Mouse (Mus musculus) neural tube, embryonic 14.5 days (tissue): ENCODE measurements around the gene Krtap13-1. TPM values are rescaled to one million over a fixed set of nuclear protein-coding genes. Genes with fewer than 3 reads are reported as not detected.
A peak's percentile ranks its signal among the peaks of the same experiment; 100 is the strongest.

Experiments used
- ATAC-seq: fragments of 200-750 bp; cut with Nextera tagmentation; 2 replicates; pipeline ENCODE4 v1.8.0; 2017; ENCODE audit warnings: low read depth, mild to moderate bottlenecking, moderate TSS enrichment, moderate library complexity
- H3K27ac ChIP-seq: fragments of 300-500 bp; sonication (generic); 2 replicates; pipeline ENCODE4 v1.5.1; 2014; ENCODE audit warnings: low read depth, mild to moderate bottlenecking, control low read depth, low read length, moderate library complexity, mixed read lengths
- H3K27me3 ChIP-seq: fragments of 300-500 bp; sonication (generic); 2 replicates; pipeline ENCODE4 v1.6.1; 2014; ENCODE audit warnings: low read length; ENCODE audit not compliant: control insufficient read depth, insufficient read depth
- H3K36me3 ChIP-seq: fragments of 300-500 bp; sonication (generic); 2 replicates; pipeline ENCODE4 v1.6.1; 2014; ENCODE audit warnings: low read length, mixed read lengths; ENCODE audit not compliant: control insufficient read depth, insufficient read depth
- H3K4me1 ChIP-seq: fragments of 300-500 bp; sonication (generic); 2 replicates; pipeline ENCODE4 v1.6.1; 2014; ENCODE audit warnings: low read length; ENCODE audit not compliant: control insufficient read depth, insufficient read depth
- H3K4me2 ChIP-seq: fragments of 300-500 bp; sonication (generic); 2 replicates; pipeline ENCODE4 v1.6.1; 2014; ENCODE audit warnings: mild to moderate bottlenecking, low read depth, low read length, control low read depth
- H3K4me3 ChIP-seq: fragments of 300-500 bp; sonication (generic); 2 replicates; pipeline ENCODE4 v1.5.1; 2014; ENCODE audit warnings: low read depth, low read length, control low read depth, mixed read lengths
- H3K9ac ChIP-seq: fragments of 300-500 bp; sonication (generic); replicated peaks from 2 replicates; pipeline ENCODE4 v1.6.1; 2014; ENCODE audit warnings: low read depth, mild to moderate bottlenecking, control low read depth, low read length, mixed read lengths
- H3K9me3 ChIP-seq: fragments of 300-500 bp; sonication (generic); 2 replicates; pipeline ENCODE4 v1.6.1; 2016; ENCODE audit warnings: low read length; ENCODE audit not compliant: control insufficient read depth
- WGBS: fragments of 180-500 bp; shearing (Covaris S2); extraction: QIAGEN DNeasy Blood & Tissue Kit; methylation state at CpG from one replicate; pipeline ENCODE4 v1.1.7; 2014; 5-methylcytosine and 5-hydroxymethylcytosine counted together
- polyA plus RNA-seq: library from polyadenylated mRNA; unstranded; fragments of >200 nt; fragmentation: Nextera tagmentation; extraction: Ambion mirVana; gene quantifications from 2 replicates; pipeline ENCODE4 v1.2.1, GENCODE M21; 2014

Gene Krtap13-1
- not detected in 2 replicates for polyA plus RNA-seq

- Histone ChIP-seq H3K9me3 (no peaks in the 10 kb centered on the region), H3K36me3 (no peaks in the 10 kb centered on the region), H3K27me3 (no peaks in the 10 kb centered on the region), H3K4me3 (no peak within 1 kb of the TSS), H3K27ac (no peak within 1 kb of the TSS), H3K9ac (no peak within 1 kb of the TSS), H3K4me1 (no peaks in the 10 kb centered on the region), H3K4me2 (no peak within 1 kb of the TSS)
- WGBS = 89% methylated on average over 4 of the region's 4 CpGs
- no peak for ATAC-seq
These were observed at the start of gene Krtap13-1 for GRCm38 (mm10) chr16:88728812-88729275. TSS of gene Krtap13-1 (plus strand) at chr16:88728862.

GRCm38 (mm10) chr16:88679099-88679498, 49.6 kb upstream of the Krtap13-1 start:
- no peak overlapping the region for H3K27ac ChIP-seq
- no peak overlapping the region for H3K9ac ChIP-seq
- H3K27me3 ChIP-seq = no peaks in the 10 kb centered on the region
- WGBS = 87% methylated on average over 6 of the region's 6 CpGs
- no peak for ATAC-seq
- no peaks in the 10 kb centered on the region for H3K36me3 ChIP-seq
- no peak overlapping the region for H3K4me3 ChIP-seq
- H3K9me3 ChIP-seq = no peaks in the 10 kb centered on the region
- H3K4me1 ChIP-seq = no peaks in the 10 kb centered on the region
- no peak overlapping the region for H3K4me2 ChIP-seq

GRCm38 (mm10) chr16:88681282-88681681, 47.4 kb upstream of the Krtap13-1 start:
- Histone ChIP-seq H3K9ac (no peak overlapping the region), H3K4me1 (no peaks in the 10 kb centered on the region), H3K27ac (no peak overlapping the region), H3K36me3 (no peaks in the 10 kb centered on the region), H3K9me3 (no peaks in the 10 kb centered on the region), H3K4me3 (no peak overlapping the region), H3K27me3 (no peaks in the 10 kb centered on the region), H3K4me2 (no peak overlapping the region)
- ATAC-seq = no peak
- 43% methylated on average over 2 of the region's 2 CpGs for WGBS

- no peak overlapping the region for H3K9ac ChIP-seq
- no peaks in the 10 kb centered on the region for H3K36me3 ChIP-seq
- H3K4me2 ChIP-seq = no peak overlapping the region
- WGBS = 64% methylated on average over 4 of the region's 4 CpGs
- no peak overlapping the region for H3K27ac ChIP-seq
- no peak overlapping the region for H3K4me3 ChIP-seq
- ATAC-seq = no peak
- no peaks in the 10 kb centered on the region for H3K9me3 ChIP-seq
- no peaks in the 10 kb centered on the region for H3K4me1 ChIP-seq
- no peaks in the 10 kb centered on the region for H3K27me3 ChIP-seq
These were observed 32.4 kb upstream of the Krtap13-1 start for GRCm38 (mm10) chr16:88696256-88696655.

GRCm38 (mm10) chr16:88701072-88701864, 27.4 kb upstream of the Krtap13-1 start:
- H3K4me2 ChIP-seq = no peak overlapping the region
- no peak overlapping the region for H3K9ac ChIP-seq
- no peaks in the 10 kb centered on the region for H3K9me3 ChIP-seq
- H3K27me3 ChIP-seq = no peaks in the 10 kb centered on the region
- H3K36me3 ChIP-seq = no peaks in the 10 kb centered on the region
- 69% methylated on average over 4 of the region's 4 CpGs for WGBS
- no peaks in the 10 kb centered on the region for H3K4me1 ChIP-seq
- ATAC-seq = no peak
- no peak overlapping the region for H3K27ac ChIP-seq
- no peak overlapping the region for H3K4me3 ChIP-seq

GRCm38 (mm10) chr16:88707496-88708012, 21.1 kb upstream of the Krtap13-1 start, which contains the start of gene 2310061N02Rik:
TSS of gene 2310061N02Rik (minus strand) at chr16:88707962.
- Histone ChIP-seq H3K9me3 (no peaks in the 10 kb centered on the region), H3K9ac (no peak within 1 kb of the TSS), H3K36me3 (no peaks in the 10 kb centered on the region), H3K4me2 (no peak within 1 kb of the TSS), H3K27me3 (no peaks in the 10 kb centered on the region), H3K4me3 (no peak within 1 kb of the TSS), H3K4me1 (no peaks in the 10 kb centered on the region), H3K27ac (no peak within 1 kb of the TSS)
- 93% methylated on average over 10 of the region's 10 CpGs for WGBS
- no peak for ATAC-seq

GRCm38 (mm10) chr16:88710757-88711156, 17.9 kb upstream of the Krtap13-1 start:
- Histone ChIP-seq H3K9ac (no peak overlapping the region), H3K4me3 (no peak overlapping the region), H3K4me1 (no peaks in the 10 kb centered on the region), H3K36me3 (no peaks in the 10 kb centered on the region), H3K4me2 (no peak overlapping the region), H3K27me3 (no peaks in the 10 kb centered on the region), H3K9me3 (no peaks in the 10 kb centered on the region), H3K27ac (no peak overlapping the region)
- no peak for ATAC-seq
- WGBS = 86% methylated on average over 4 of the region's 4 CpGs

- Histone ChIP-seq H3K9me3 (no peaks in the 10 kb centered on the region), H3K36me3 (no peaks in the 10 kb centered on the region), H3K4me2 (no peak overlapping the region), H3K27ac (no peak overlapping the region), H3K4me3 (no peak overlapping the region), H3K9ac (no peak overlapping the region), H3K27me3 (no peaks in the 10 kb centered on the region), H3K4me1 (no peaks in the 10 kb centered on the region)
- 81% methylated on average over 6 of the region's 6 CpGs for WGBS
- peak; percentile 28; the same call in 1 of the 2 replicates for ATAC-seq
These were observed 17.4 kb upstream of the Krtap13-1 start for GRCm38 (mm10) chr16:88711245-88711644.

- no peak overlapping the region for H3K4me3 ChIP-seq
- no peaks in the 10 kb centered on the region for H3K36me3 ChIP-seq
- H3K27ac ChIP-seq = no peak overlapping the region
- H3K4me1 ChIP-seq = no peaks in the 10 kb centered on the region
- no peaks in the 10 kb centered on the region for H3K9me3 ChIP-seq
- H3K9ac ChIP-seq = no peak overlapping the region
- ATAC-seq = no peak
- no peak overlapping the region for H3K4me2 ChIP-seq
- H3K27me3 ChIP-seq = no peaks in the 10 kb centered on the region
These were observed 12.1 kb upstream of the Krtap13-1 start for GRCm38 (mm10) chr16:88716549-88716948.
